Mouse (Mus musculus): ENCODE measurements around the gene Selp.

The Selp gene

GRCm38 (mm10) chr1:164119892-164120776, 5.1 kb downstream of the Selp start:
- DNase-seq (ENCODE audit: low spot score in 2 of 2) = no peak

DNA sequence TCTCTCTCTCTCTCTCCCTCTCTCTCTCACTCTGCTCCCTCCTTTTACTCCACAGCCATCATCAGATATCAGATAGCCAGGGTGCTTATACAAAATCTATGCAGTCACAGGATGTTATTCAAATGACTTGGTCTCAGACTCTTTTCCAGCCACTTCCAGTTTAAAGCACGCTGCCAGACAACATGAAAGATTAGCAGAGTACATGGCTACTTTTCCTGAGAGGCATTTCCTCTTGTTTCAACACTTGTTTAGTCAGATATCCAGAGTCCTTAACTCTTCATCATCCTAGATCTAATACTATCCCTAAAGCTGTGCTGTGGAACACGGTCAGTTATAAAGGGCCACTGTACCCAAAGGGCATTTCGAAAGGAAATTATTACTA, 5.7 kb downstream of the Selp start:
- no peak for DNase-seq (ENCODE audit: low spot score in 2 of 2)

GRCm38 (mm10) chr1:164123836-164124235, 8.8 kb downstream of the Selp start:
- no peak for DNase-seq (ENCODE audit: low spot score in 2 of 2)

DNA sequence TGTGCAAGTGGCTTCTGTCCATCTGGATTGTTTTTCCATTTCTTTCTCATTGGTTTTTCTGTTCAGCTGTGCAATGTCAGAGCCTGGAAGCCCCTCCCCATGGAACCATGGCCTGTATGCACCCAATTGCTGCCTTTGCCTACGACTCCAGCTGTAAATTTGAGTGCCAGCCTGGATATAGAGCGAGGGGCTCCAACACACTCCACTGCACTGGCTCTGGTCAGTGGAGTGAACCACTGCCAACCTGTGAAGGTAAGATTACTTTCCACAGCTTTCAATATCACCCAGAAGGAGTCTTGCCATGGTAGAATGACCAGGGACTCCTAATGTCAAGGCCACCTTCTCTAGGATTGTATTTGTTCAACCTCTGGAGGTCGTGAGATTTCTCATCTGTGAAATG, 14.9 kb downstream of the Selp start:
- no peak for DNase-seq (ENCODE audit: low spot score in 2 of 2)

- no peak for DNase-seq (ENCODE audit: low spot score in 2 of 2)
These were observed 17.5 kb downstream of the Selp start for GRCm38 (mm10) chr1:164132609-164133008.

DNA sequence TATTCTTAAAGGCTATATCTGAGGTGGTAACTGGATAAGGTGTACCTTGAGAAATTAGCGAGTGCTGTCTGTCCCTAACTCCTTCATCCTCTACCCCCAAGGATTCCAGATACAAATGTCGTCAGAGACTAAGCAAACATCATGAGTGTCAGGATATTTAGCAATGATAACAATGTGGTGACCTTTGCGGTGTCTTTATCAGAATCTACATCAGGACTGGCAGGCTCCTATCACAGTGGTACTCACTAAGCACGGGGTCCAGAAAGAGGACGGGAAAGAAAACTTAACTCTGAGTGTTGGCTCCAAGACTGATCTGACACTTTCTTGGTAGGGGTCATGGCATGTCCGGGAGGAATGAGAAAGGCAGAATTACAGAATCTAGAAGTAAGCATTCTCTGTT, 19.0 kb downstream of the Selp start:
- no peak for DNase-seq (ENCODE audit: low spot score in 2 of 2)

DNA sequence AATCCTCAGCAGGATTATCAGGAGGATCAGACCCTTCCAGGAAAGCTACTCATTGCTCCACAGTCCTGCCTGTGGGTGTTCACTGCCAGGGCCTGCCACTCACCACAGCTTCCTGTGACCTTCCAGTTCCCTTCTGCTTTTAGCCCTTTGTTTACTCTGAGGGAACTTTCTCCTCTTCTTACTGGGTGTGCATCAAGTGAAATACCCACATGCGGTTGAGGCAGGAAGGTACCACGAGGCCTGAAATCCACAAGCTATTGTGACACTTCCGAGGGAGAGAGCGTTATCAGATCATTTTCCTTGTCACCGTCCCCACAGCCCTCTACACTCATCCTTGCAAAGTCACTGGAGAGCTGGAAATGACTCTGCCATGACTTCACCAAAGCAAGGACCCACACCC, 20.3 kb downstream of the Selp start:
- DNase-seq (ENCODE audit: low spot score in 2 of 2) = peak; percentile 18 to 21

- peak in 1 of 2 experiments; percentile 15 for DNase-seq (ENCODE audit: low spot score in 2 of 2)
These were observed 20.9 kb downstream of the Selp start for GRCm38 (mm10) chr1:164135960-164136359.

GRCm38 (mm10) chr1:164136636-164137035, 21.6 kb downstream of the Selp start:
- no peak for DNase-seq (ENCODE audit: low spot score in 2 of 2)

GRCm38 (mm10) chr1:164138365-164139130, 23.5 kb downstream of the Selp start:
- peak; percentile 33 to 66 for DNase-seq (ENCODE audit: low spot score in 2 of 2)

GRCm38 (mm10) chr1:164139464-164139863, 24.4 kb downstream of the Selp start:
- DNase-seq (ENCODE audit: low spot score in 2 of 2) = no peak

DNA sequence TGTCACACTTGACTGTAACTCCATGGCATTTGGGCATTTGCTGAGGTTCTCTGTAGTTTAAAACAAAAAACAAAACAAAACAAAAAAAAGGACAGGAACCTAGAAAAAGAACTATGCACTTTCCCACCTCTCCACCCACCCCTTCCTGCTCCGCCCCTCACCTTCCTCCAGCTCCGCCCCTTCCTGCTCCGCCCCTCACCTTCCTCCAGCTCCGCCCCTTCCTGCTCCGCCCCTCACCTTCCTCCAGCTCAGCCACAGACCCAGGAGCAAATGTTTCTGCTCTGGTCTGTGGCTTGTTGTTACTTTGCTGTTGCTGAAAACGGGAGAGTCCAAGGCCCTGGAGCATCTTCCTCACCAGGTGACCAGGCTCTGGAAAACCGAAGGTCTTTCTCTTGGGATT, 34.0 kb downstream of the Selp start:
- DNase-seq (ENCODE audit: low spot score in 2 of 2) = no peak

- DNase-seq (ENCODE audit: low spot score in 2 of 2) = no peak
These were observed 36.5 kb downstream of the Selp start, which contains the start of gene F5 for GRCm38 (mm10) chr1:164151387-164152088. Gene F5 (plus strand): TSS chr1:164151838.

DNA sequence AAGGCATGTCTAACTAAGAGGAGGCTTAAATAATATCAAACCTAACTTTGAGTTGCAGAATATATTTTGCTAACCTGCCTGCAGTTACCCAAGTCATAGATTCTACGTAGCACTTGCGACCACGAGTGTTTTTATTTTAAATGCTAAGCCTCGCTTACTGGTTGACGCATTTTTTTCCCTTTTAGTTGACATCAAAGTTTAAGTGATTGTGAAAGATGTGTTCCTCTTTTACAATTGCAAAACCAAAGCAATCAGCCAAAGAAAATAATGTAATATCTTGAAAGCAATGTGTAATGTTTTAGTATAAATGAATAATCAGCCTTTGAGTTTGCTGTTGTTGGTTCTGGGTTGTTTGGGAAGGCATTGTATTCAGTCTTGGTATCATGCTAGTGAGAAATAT, 37.8 kb downstream of the Selp start:
- DNase-seq (ENCODE audit: low spot score in 2 of 2) = no peak

DNA sequence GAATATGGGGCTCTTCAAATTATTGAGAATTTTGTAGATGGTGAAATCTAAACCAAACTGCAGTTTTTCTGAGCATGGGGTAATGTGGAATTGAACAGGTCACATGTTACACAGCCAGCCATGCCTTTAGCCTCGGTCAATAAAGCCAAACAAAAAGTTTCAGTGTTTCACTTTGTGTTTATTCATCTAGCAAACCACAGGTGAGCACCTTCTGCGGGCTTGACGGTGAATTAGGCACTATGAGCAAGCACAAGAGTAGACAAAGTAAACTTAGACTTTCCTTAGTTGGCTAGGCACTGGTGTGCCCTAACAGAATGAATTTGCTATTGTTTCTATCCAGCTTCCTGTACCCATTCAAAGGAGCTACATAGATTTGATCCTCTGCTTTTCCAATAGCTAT, 39.9 kb downstream of the Selp start:
- DNase-seq (ENCODE audit: low spot score in 2 of 2) = no peak

- DNase-seq (ENCODE audit: low spot score in 2 of 2) = no peak
These were observed 43.5 kb downstream of the Selp start for GRCm38 (mm10) chr1:164158571-164158970.

- DNase-seq (ENCODE audit: low spot score in 2 of 2) = peak in 1 of 2 experiments; percentile 11
These were observed 44.7 kb downstream of the Selp start for GRCm38 (mm10) chr1:164159781-164160180.

DNA sequence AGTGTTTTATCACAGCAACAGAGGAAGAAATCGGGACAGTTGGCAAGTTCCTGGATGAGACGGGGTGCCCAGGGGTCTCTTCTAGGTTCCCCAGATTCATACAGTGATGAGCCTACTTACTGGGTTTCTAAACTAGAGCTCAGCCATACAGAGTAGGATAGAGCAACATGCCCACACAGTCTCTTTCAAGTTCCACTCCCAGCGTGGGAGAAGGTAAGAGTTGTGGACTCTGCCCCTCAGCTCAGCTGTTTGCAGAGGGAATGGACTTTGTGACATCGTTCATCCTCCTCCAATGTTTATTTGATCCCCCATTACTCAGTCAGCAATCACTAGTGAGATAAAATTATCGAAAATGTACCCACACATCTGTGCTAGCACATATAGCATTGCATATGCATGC, 47.7 kb downstream of the Selp start:
- no peak for DNase-seq (ENCODE audit: low spot score in 2 of 2)

- DNase-seq (ENCODE audit: low spot score in 2 of 2) = no peak
These were observed 53.8 kb downstream of the Selp start for GRCm38 (mm10) chr1:164168818-164169217.

- no peak for DNase-seq (ENCODE audit: low spot score in 2 of 2)
These were observed 55.4 kb downstream of the Selp start for GRCm38 (mm10) chr1:164170434-164170833.

GRCm38 (mm10) chr1:164173145-164173544, 58.1 kb downstream of the Selp start:
- no peak for DNase-seq (ENCODE audit: low spot score in 2 of 2)

- DNase-seq (ENCODE audit: low spot score in 2 of 2) = no peak
These were observed 61.8 kb downstream of the Selp start for GRCm38 (mm10) chr1:164176856-164177255.
